ENCODE assay signal across 7 mouse cellular contexts in genomic region chr5:38220328-38220912, GRCm38 (mm10). TPM values are rescaled to one million over a fixed set of nuclear protein-coding genes. Genes with fewer than 3 reads are reported as not detected.
A peak's percentile ranks its signal among the peaks of the same experiment; 100 is the strongest.
DNase-seq lines count a peak whose midpoint lies in the region; ATAC-seq lines count a peak whose summit lies in the region.

TSS of gene Zbtb49 (minus strand) at chr5:38220457.
TSS of gene Lyar (plus strand) at chr5:38220470.

- peaks cover 5% of the 10 kb centered on the region; the same call in 1 of the 2 replicates for H3K36me3 ChIP-seq in intestine, embryonic 15.5 days
- H3K36me3 ChIP-seq in midbrain, embryonic 10.5 days = peaks cover 46% of the 10 kb centered on the region

- peak within 1 kb of the TSS; percentile 84 for H3K4me2 ChIP-seq in intestine, embryonic 15.5 days (replicated peaks)

- H3K27me3 ChIP-seq in intestine, embryonic 15.5 days (replicated peaks) = no peaks in the 10 kb centered on the region
- H3K27me3 ChIP-seq in midbrain, embryonic 10.5 days (ENCODE audit: low read depth, poor library complexity, severe bottlenecking) = no peaks in the 10 kb centered on the region

- H3K27ac ChIP-seq in intestine, embryonic 15.5 days = peak within 1 kb of the TSS; percentile 42; the same call in 1 of the 2 replicates
- peak within 1 kb of the TSS; percentile 87 for H3K27ac ChIP-seq in midbrain, embryonic 10.5 days (replicated peaks)

- H3K4me1 ChIP-seq in intestine, embryonic 15.5 days (replicated peaks) = peaks cover 14% of the 10 kb centered on the region
- H3K4me1 ChIP-seq in midbrain, embryonic 10.5 days = peaks cover 28% of the 10 kb centered on the region

- H3K4me3 ChIP-seq in intestine, embryonic 15.5 days (replicated peaks) = peak within 1 kb of the TSS; percentile 93
- H3K4me3 ChIP-seq in midbrain, embryonic 10.5 days = peak within 1 kb of the TSS; percentile 85

- intact Hi-C loops in left cerebral cortex, postnatal 25 days (cut with DNase I) = no loop called here

- peak; percentile 97 for ATAC-seq in intestine, embryonic 15.5 days

- DNase-seq in adrenal gland, adult 18-20 months (ENCODE audit: low spot score in 2 of 2) = peak; percentile 99
- peak; percentile 94 for DNase-seq in embryo, embryonic 11 days
- DNase-seq in gastrocnemius, postnatal 25 days = peak; percentile 92
- DNase-seq in left cerebral cortex, postnatal 25 days (ENCODE audit: low spot score in 2 of 2) = peak; percentile 95
- peak; percentile 94 for DNase-seq in midbrain, embryonic 10.5 days (ENCODE audit: low spot score)
- peak; percentile 95 for DNase-seq in right cerebral cortex, postnatal 4 days

- H3K9ac ChIP-seq in intestine, embryonic 15.5 days = peak within 1 kb of the TSS; percentile 87

- under 1% methylated on average over 55 of the region's 55 CpGs for WGBS in intestine, embryonic 15.5 days
- under 1% methylated on average over 54 of the region's 55 CpGs for WGBS in midbrain, embryonic 10.5 days

- H3K9me3 ChIP-seq in intestine, embryonic 15.5 days = no peaks in the 10 kb centered on the region
- no peaks in the 10 kb centered on the region for H3K9me3 ChIP-seq in midbrain, embryonic 10.5 days (replicated peaks)

RNA-seq across cellular contexts. Expression of gene Zbtb49, which starts in this region (rescaled TPM):
- total RNA-seq in adrenal gland, adult 18-20 months (2021) = 1 to 10 TPM; 7.7 to 9.4 TPM
- 1 to 10 TPM; 2.4 to 2.6 TPM for total RNA-seq in gastrocnemius, postnatal 25 days (2021)
- 9.2 TPM in 2 replicates for polyA plus RNA-seq in intestine, embryonic 15.5 days (2015; fragmentation: Nextera tagmentation; extraction: Ambion mirVana)
- total RNA-seq in left cerebral cortex, postnatal 25 days (2021) = 10 to 100 TPM; 16.0 to 22.7 TPM
- 15.7 and 19.3 TPM in 2 replicates for polyA plus RNA-seq in midbrain, embryonic 10.5 days (2016; fragmentation: Nextera tagmentation; extraction: Ambion mirVana)

RNA-seq across cellular contexts. Expression of gene Lyar, which starts in this region (rescaled TPM):
- total RNA-seq in adrenal gland, adult 18-20 months (2021) = 10 to 100 TPM; 17.6 to 23.4 TPM
- 10 to 100 TPM; 15.5 to 17.4 TPM for total RNA-seq in gastrocnemius, postnatal 25 days (2021)
- polyA plus RNA-seq in intestine, embryonic 15.5 days (2015; fragmentation: Nextera tagmentation; extraction: Ambion mirVana) = 101 and 116 TPM in 2 replicates
- total RNA-seq in left cerebral cortex, postnatal 25 days (2021) = 10 to 100 TPM; 11.0 to 11.9 TPM
- polyA plus RNA-seq in midbrain, embryonic 10.5 days (2016; fragmentation: Nextera tagmentation; extraction: Ambion mirVana) = 137 and 169 TPM in 2 replicates

Comparison
In these comparisons a context has a peak if more than half of its experiments do, and no peak if none do; other contexts are left out.
1. Peak in every context shown above with its lines: DNase-seq, ATAC-seq, H3K4me3 ChIP-seq and H3K27ac ChIP-seq.